Mouse (Mus musculus): ENCODE results near the gene Susd1. TPM values are rescaled to one million over a fixed set of nuclear protein-coding genes. Genes with fewer than 3 reads are reported as not detected.

Susd1 gene
- total and polyA plus RNA-seq, 3 experiments, result 1.5 to 2.3 (median 1.6) TPM

DNA sequence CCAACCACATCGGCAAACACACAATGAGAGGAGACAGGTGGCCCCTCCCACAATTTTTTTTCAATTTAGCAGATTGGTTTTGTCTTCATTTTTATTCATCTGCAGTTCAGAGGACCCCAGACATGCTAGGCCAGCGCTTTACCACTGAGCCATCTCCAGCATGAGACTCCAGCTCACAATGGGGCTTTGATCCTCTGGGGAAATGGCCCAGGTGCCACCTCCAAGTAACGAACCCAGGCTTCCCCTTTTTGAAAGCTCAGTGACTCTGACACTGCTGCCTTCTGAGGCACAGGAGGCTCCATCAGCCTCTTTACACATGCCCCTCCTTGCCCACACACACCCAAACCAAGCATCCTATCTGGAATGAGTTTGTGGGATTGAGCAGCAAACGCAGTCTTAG is 5.7 kb upstream of the Susd1 start:
- Histone ChIP-seq H3K9ac (ENCODE audit: low read depth, low read length) (no peak overlapping the region), H3K27me3 (ENCODE audit: control insufficient read depth, insufficient read depth, low read length) (no peaks in the 10 kb centered on the region), H3K4me3 (no peak overlapping the region), H3K36me3 (ENCODE audit: control insufficient read depth, insufficient read depth, low read length) (no peaks in the 10 kb centered on the region), H3K27ac (no peak overlapping the region), H3K4me1 (ENCODE audit: control insufficient read depth, insufficient read depth, low read length) (no peaks in the 10 kb centered on the region), H3K79me2 (replicated peaks; ENCODE audit: control insufficient read depth, insufficient read depth, low read length) (no peaks in the 10 kb centered on the region)
- WGBS, result 74% methylated on average over 4 of the region's 4 CpGs
- intact Hi-C loops (cut with DNase I), result no loop called here
- no peak for TF ChIP-seq POLR2A (IDR thresholded peaks at IDR 0.05; ENCODE audit: insufficient read depth, low read depth, low read length)
- TF ChIP-seq EP300 (IDR thresholded peaks at IDR 0.05; ENCODE audit: insufficient read depth, low read depth, low read length), result no peak
- peak in 1 of 2 experiments; percentile 13 for DNase-seq

DNA sequence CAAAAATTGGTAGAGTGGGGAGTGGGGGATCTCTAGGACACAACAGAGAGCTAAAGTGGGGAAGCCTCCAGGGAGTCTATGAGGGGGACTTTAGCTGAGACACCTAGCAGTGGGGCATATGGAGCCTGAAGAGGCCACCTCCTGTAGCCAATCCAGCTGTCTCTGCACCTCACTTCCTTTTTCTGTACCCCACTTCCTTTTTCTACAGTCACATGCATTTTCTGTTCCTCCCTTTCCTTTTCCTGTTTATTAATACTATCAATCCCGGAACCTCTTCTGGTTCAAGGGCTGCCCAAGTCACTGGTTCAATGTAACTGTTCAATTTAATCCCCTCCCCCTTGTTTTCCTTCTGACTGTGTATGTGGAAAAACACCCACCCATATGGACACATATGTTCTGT is 2.8 kb upstream of the Susd1 start:
- Histone ChIP-seq H3K36me3 (ENCODE audit: control insufficient read depth, insufficient read depth, low read length) (no peaks in the 10 kb centered on the region), H3K4me1 (ENCODE audit: control insufficient read depth, insufficient read depth, low read length) (0 out of 2 replicates have a peak, but pooled peaks cover 1% of the 10 kb centered on the region), H3K27ac (no peak overlapping the region), H3K4me3 (no peak overlapping the region), H3K27me3 (ENCODE audit: control insufficient read depth, insufficient read depth, low read length) (peaks cover 4% of the 10 kb centered on the region; the same call in 1 of the 2 replicates), H3K79me2 (replicated peaks; ENCODE audit: control insufficient read depth, insufficient read depth, low read length) (no peaks in the 10 kb centered on the region), H3K9ac (ENCODE audit: low read depth, low read length) (no peak overlapping the region)
- DNase-seq, result no peak
- intact Hi-C loops (cut with DNase I), result no loop called here
- 45% methylated on average over 1 of the region's 1 CpGs for WGBS
- no peak for TF ChIP-seq CTCF (IDR thresholded peaks at IDR 0.05)
- no peak for TF ChIP-seq POLR2A (IDR thresholded peaks at IDR 0.05; ENCODE audit: insufficient read depth, low read depth, low read length)
- no peak for TF ChIP-seq EP300 (IDR thresholded peaks at IDR 0.05; ENCODE audit: insufficient read depth, low read depth, low read length)

DNA sequence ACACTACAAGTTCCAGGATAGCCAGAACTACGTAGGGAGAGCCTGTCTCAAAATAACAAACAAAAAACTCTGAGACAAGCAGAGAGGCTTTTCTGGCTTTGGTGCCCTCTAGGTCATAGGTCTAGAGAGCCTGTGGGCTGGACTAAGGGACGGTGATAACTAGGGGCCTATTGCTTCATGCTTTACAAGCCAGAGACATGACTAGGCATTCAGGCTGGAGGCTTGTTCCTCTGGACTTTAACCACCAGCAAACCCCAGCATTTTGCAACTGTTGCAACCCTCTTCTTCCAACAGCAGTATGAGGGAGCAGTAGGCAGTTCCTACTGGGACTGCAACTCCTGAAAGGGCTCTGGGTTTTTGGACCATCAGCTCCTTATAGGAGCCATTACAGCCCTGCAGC is 1.5 kb upstream of the Susd1 start:
- peak in 1 of 2 experiments; percentile 37 for DNase-seq
- no peaks in the 10 kb centered on the region for H3K79me2 ChIP-seq (replicated peaks; ENCODE audit: control insufficient read depth, insufficient read depth, low read length)
- intact Hi-C loops (cut with DNase I), result loop anchor here (2.0 kb wide), 1 partner anchor 25 kb away; no protein-coding TSS in a partner anchor
- TF ChIP-seq EP300 (IDR thresholded peaks at IDR 0.05; ENCODE audit: insufficient read depth, low read depth, low read length) (no peak), CTCF (IDR thresholded peaks at IDR 0.05) (no peak), POLR2A (IDR thresholded peaks at IDR 0.05; ENCODE audit: insufficient read depth, low read depth, low read length) (no peak)
- H3K36me3 ChIP-seq (ENCODE audit: control insufficient read depth, insufficient read depth, low read length), result no peaks in the 10 kb centered on the region
- WGBS, result 46% methylated on average over 2 of the region's 2 CpGs
- H3K27ac ChIP-seq, result no peak overlapping the region
- no peak overlapping the region for H3K4me3 ChIP-seq
- H3K4me1 ChIP-seq (ENCODE audit: control insufficient read depth, insufficient read depth, low read length), result 0 out of 2 replicates have a peak, but pooled peaks cover 1% of the 10 kb centered on the region
- H3K27me3 ChIP-seq (ENCODE audit: control insufficient read depth, insufficient read depth, low read length), result peaks cover 4% of the 10 kb centered on the region; the same call in 1 of the 2 replicates
- no peak overlapping the region for H3K9ac ChIP-seq (ENCODE audit: low read depth, low read length)

DNA sequence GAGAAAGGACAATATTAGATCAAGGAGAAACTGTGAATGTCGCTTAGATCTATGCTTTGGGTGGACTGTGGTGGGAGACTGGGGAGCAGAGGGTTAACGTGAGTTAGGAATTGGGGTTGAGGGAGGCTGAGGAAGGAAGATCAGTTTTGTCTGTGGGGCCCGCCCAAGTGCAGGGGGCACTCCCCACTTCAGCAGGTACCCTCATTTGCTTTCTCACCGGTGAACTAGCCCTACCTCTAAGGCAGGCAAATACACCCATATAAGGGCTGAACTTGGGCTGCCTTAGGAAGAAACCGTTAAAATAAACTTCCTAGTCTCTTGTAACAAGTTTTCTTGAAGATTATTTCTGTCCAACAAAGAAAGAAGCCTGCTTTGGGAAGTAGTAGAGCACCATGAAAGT is 608 bp upstream of the Susd1 start:
- Histone ChIP-seq H3K79me2 (replicated peaks; ENCODE audit: control insufficient read depth, insufficient read depth, low read length) (no peaks in the 10 kb centered on the region), H3K4me1 (ENCODE audit: control insufficient read depth, insufficient read depth, low read length) (0 out of 2 replicates have a peak, but pooled peaks cover 1% of the 10 kb centered on the region), H3K27me3 (ENCODE audit: control insufficient read depth, insufficient read depth, low read length) (peaks cover 4% of the 10 kb centered on the region; the same call in 1 of the 2 replicates), H3K27ac (no peak overlapping the region), H3K9ac (ENCODE audit: low read depth, low read length) (no peak overlapping the region), H3K36me3 (ENCODE audit: control insufficient read depth, insufficient read depth, low read length) (no peaks in the 10 kb centered on the region), H3K4me3 (no peak overlapping the region)
- WGBS, result 58% methylated on average over 5 of the region's 5 CpGs
- DNase-seq, result no peak
- intact Hi-C loops (cut with DNase I), result loop anchor here (2.0 kb wide), 1 partner anchor 26 kb away; no protein-coding TSS in a partner anchor
- TF ChIP-seq EP300 (IDR thresholded peaks at IDR 0.05; ENCODE audit: insufficient read depth, low read depth, low read length) (no peak), POLR2A (IDR thresholded peaks at IDR 0.05; ENCODE audit: insufficient read depth, low read depth, low read length) (no peak), CTCF (IDR thresholded peaks at IDR 0.05) (no peak)

DNA sequence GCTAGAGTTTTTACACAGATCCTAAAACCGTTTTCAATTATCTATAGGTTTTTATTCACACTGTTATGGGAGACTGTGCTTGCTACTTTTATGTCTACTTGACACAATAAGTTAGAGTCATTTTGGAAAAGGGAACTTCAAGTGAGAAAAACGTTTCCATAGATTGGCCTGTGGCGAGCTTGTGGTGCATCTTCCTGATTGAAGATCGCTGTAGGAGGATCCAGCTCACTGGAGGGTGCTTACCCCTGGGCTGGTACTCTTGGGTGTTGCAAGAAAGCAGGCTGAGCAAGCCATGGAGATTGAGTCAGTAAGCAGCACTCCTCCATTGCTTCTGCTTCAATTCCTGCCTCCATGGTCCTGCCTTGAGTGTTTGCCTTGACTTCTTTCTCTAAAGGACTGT is 2.5 kb downstream of the Susd1 start:
- 88% methylated on average over 4 of the region's 4 CpGs for WGBS
- H3K4me1 ChIP-seq (ENCODE audit: control insufficient read depth, insufficient read depth, low read length), result 0 out of 2 replicates have a peak, but pooled peaks cover 1% of the 10 kb centered on the region
- H3K27me3 ChIP-seq (ENCODE audit: control insufficient read depth, insufficient read depth, low read length), result peaks cover 4% of the 10 kb centered on the region; the same call in 1 of the 2 replicates
- intact Hi-C loops (cut with DNase I), result no loop called here
- no peaks in the 10 kb centered on the region for H3K36me3 ChIP-seq (ENCODE audit: control insufficient read depth, insufficient read depth, low read length)
- H3K79me2 ChIP-seq (replicated peaks; ENCODE audit: control insufficient read depth, insufficient read depth, low read length), result no peaks in the 10 kb centered on the region
- H3K4me3 ChIP-seq, result no peak overlapping the region
- TF ChIP-seq POLR2A (IDR thresholded peaks at IDR 0.05; ENCODE audit: insufficient read depth, low read depth, low read length) (no peak), EP300 (IDR thresholded peaks at IDR 0.05; ENCODE audit: insufficient read depth, low read depth, low read length) (no peak), CTCF (IDR thresholded peaks at IDR 0.05) (no peak)
- H3K9ac ChIP-seq (ENCODE audit: low read depth, low read length), result no peak overlapping the region
- DNase-seq, result no peak
- H3K27ac ChIP-seq, result no peak overlapping the region

DNA sequence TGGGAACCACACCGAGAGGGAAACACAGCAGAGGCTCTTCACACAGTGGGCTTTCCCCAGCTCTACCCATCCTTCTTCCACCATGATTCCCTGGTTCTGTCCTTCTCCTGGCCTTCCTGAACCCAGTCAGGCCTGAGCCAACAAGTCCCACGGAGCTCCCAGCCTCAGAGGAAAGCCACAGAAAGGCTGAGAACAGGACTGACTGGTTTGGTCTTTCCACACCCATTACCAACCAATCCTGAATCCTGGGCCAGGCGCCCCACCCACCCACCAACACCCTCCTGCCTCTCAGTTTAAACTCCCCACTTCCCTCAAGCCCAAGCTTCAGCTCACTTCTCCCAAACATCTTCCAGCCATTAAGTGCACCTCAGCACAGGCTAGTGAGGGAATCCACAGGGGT is 4.4 kb downstream of the Susd1 start:
- DNase-seq, result no peak
- Histone ChIP-seq H3K27ac (no peak overlapping the region), H3K9ac (ENCODE audit: low read depth, low read length) (no peak overlapping the region), H3K27me3 (ENCODE audit: control insufficient read depth, insufficient read depth, low read length) (peaks cover 4% of the 10 kb centered on the region; the same call in 1 of the 2 replicates), H3K36me3 (ENCODE audit: control insufficient read depth, insufficient read depth, low read length) (no peaks in the 10 kb centered on the region), H3K4me3 (no peak overlapping the region), H3K4me1 (ENCODE audit: control insufficient read depth, insufficient read depth, low read length) (0 out of 2 replicates have a peak, but pooled peaks cover 1% of the 10 kb centered on the region), H3K79me2 (replicated peaks; ENCODE audit: control insufficient read depth, insufficient read depth, low read length) (no peaks in the 10 kb centered on the region)
- WGBS, result 76% methylated on average over 3 of the region's 3 CpGs
- intact Hi-C loops (cut with DNase I), result no loop called here
- TF ChIP-seq EP300 (IDR thresholded peaks at IDR 0.05; ENCODE audit: insufficient read depth, low read depth, low read length), result no peak
- no peak for TF ChIP-seq CTCF (IDR thresholded peaks at IDR 0.05)
- TF ChIP-seq POLR2A (IDR thresholded peaks at IDR 0.05; ENCODE audit: insufficient read depth, low read depth, low read length), result no peak
